Mouse (Mus musculus) forebrain, embryonic 15.5 days (tissue): ENCODE measurements around the gene Helz. TPM values are rescaled to one million over a fixed set of nuclear protein-coding genes. Genes with fewer than 3 reads are reported as not detected.

Source experiments
- ATAC-seq: fragments of 200-750 bp; cut with Nextera tagmentation; replicated peaks from 2 replicates; pipeline ENCODE4 v1.8.0; 2017; ENCODE audit warnings: mild to moderate bottlenecking, moderate TSS enrichment, moderate library complexity
- H3K27ac ChIP-seq: fragments of 300-500 bp; sonication (generic); replicated peaks from 2 replicates; pipeline ENCODE4 v1.5.1; 2015; ENCODE audit warnings: mild to moderate bottlenecking, inconsistent platforms
- H3K27me3 ChIP-seq: fragments of 300-500 bp; sonication (generic); 2 replicates; pipeline ENCODE4 v1.6.1; 2015; ENCODE audit warnings: inconsistent platforms
- H3K36me3 ChIP-seq: fragments of 300-500 bp; sonication (generic); 2 replicates; pipeline ENCODE4 v1.6.1; 2015; ENCODE audit warnings: mild to moderate bottlenecking, inconsistent platforms
- H3K4me1 ChIP-seq: fragments of 300-500 bp; sonication (generic); 2 replicates; pipeline ENCODE4 v1.6.1; 2015; ENCODE audit warnings: inconsistent platforms
- H3K4me2 ChIP-seq: fragments of 300-500 bp; sonication (generic); replicated peaks from 2 replicates; pipeline ENCODE4 v1.6.1; 2015; ENCODE audit warnings: mild to moderate bottlenecking, inconsistent platforms
- H3K4me3 ChIP-seq: fragments of 300-500 bp; sonication (generic); 2 replicates; pipeline ENCODE4 v1.5.1; 2015; ENCODE audit warnings: mild to moderate bottlenecking, inconsistent platforms
- H3K9ac ChIP-seq: fragments of 300-500 bp; sonication (generic); replicated peaks from 2 replicates; pipeline ENCODE4 v1.6.1; 2015; ENCODE audit warnings: mild to moderate bottlenecking, inconsistent platforms
- H3K9me3 ChIP-seq: fragments of 300-500 bp; sonication (generic); 2 replicates; pipeline ENCODE4 v1.6.1; 2016; ENCODE audit warnings: inconsistent platforms
- WGBS: fragments of 180-500 bp; shearing (Covaris S2); methylation state at CpG from one replicate; pipeline ENCODE4 v1.1.7; 2015; ENCODE audit warnings: mixed read lengths; 5-methylcytosine and 5-hydroxymethylcytosine counted together
- polyA plus RNA-seq: library from polyadenylated mRNA; unstranded; fragments of >200 nt; fragmentation: Nextera tagmentation; extraction: Ambion mirVana; gene quantifications from 2 replicates; pipeline ENCODE4 v1.2.1, GENCODE M21; 2015

Gene Helz
- polyA plus RNA-seq, 1 experiment from 2014 or later = 18.7 TPM

GRCm38 (mm10) chr11:107691569-107691968 lies 143.8 kb downstream of the Helz start:
- no peak overlapping the region for H3K4me3 ChIP-seq
- H3K4me1 ChIP-seq = no peaks in the 10 kb centered on the region
- H3K27me3 ChIP-seq = no peaks in the 10 kb centered on the region
- 39% methylated on average over 8 of the region's 8 CpGs for WGBS
- no peak overlapping the region for H3K27ac ChIP-seq
- H3K36me3 ChIP-seq = peaks cover 6% of the 10 kb centered on the region
- no peak overlapping the region for H3K4me2 ChIP-seq
- H3K9me3 ChIP-seq = no peaks in the 10 kb centered on the region
- ATAC-seq = no peak
- H3K9ac ChIP-seq = no peak overlapping the region

- Histone ChIP-seq H3K4me2 (no peak overlapping the region), H3K4me1 (no peaks in the 10 kb centered on the region), H3K36me3 (peaks cover 2% of the 10 kb centered on the region; the same call in 1 of the 2 replicates), H3K9me3 (no peaks in the 10 kb centered on the region), H3K27me3 (no peaks in the 10 kb centered on the region), H3K9ac (no peak overlapping the region), H3K4me3 (no peak overlapping the region), H3K27ac (no peak overlapping the region)
- no peak for ATAC-seq
- 80% methylated on average over 6 of the region's 6 CpGs for WGBS
Measured at GRCm38 (mm10) chr11:107693338-107693737, 145.6 kb downstream of the Helz start.

GRCm38 (mm10) chr11:107699967-107700366 lies 152.2 kb downstream of the Helz start:
- no peak for ATAC-seq
- H3K4me1 ChIP-seq = no peaks in the 10 kb centered on the region
- WGBS = 97% methylated on average over 4 of the region's 4 CpGs
- H3K4me2 ChIP-seq = no peak overlapping the region
- no peak overlapping the region for H3K27ac ChIP-seq
- H3K9me3 ChIP-seq = no peaks in the 10 kb centered on the region
- no peaks in the 10 kb centered on the region for H3K36me3 ChIP-seq
- H3K4me3 ChIP-seq = no peak overlapping the region
- H3K9ac ChIP-seq = no peak overlapping the region
- no peaks in the 10 kb centered on the region for H3K27me3 ChIP-seq

GRCm38 (mm10) chr11:107703272-107704134 lies 155.8 kb downstream of the Helz start:
- no peaks in the 10 kb centered on the region for H3K9me3 ChIP-seq
- 61% methylated on average over 27 of the region's 27 CpGs for WGBS
- H3K27me3 ChIP-seq = no peaks in the 10 kb centered on the region
- ATAC-seq = no peak
- no peak overlapping the region for H3K4me2 ChIP-seq
- H3K4me3 ChIP-seq = no peak overlapping the region
- H3K36me3 ChIP-seq = no peaks in the 10 kb centered on the region
- H3K9ac ChIP-seq = no peak overlapping the region
- no peak overlapping the region for H3K27ac ChIP-seq
- peaks cover 9% of the 10 kb centered on the region for H3K4me1 ChIP-seq

- ATAC-seq = no peak
- Histone ChIP-seq H3K4me3 (no peak overlapping the region), H3K27ac (no peak overlapping the region), H3K9me3 (no peaks in the 10 kb centered on the region), H3K27me3 (no peaks in the 10 kb centered on the region), H3K9ac (no peak overlapping the region), H3K4me1 (peaks cover 9% of the 10 kb centered on the region), H3K4me2 (no peak overlapping the region), H3K36me3 (no peaks in the 10 kb centered on the region)
- 67% methylated on average over 6 of the region's 6 CpGs for WGBS
Measured at GRCm38 (mm10) chr11:107705060-107705459, 157.3 kb downstream of the Helz start.

- WGBS = 65% methylated on average over 11 of the region's 11 CpGs
- Histone ChIP-seq H3K4me1 (peaks cover 9% of the 10 kb centered on the region), H3K9me3 (no peaks in the 10 kb centered on the region), H3K9ac (no peak overlapping the region), H3K27ac (no peak overlapping the region), H3K4me3 (no peak overlapping the region), H3K27me3 (no peaks in the 10 kb centered on the region), H3K36me3 (no peaks in the 10 kb centered on the region), H3K4me2 (no peak overlapping the region)
- ATAC-seq = no peak
Measured at GRCm38 (mm10) chr11:107705476-107706074, 157.8 kb downstream of the Helz start.

GRCm38 (mm10) chr11:107707897-107708610 lies 160.3 kb downstream of the Helz start:
- H3K27ac ChIP-seq = no peak overlapping the region
- no peak overlapping the region for H3K4me3 ChIP-seq
- ATAC-seq = no peak
- H3K9ac ChIP-seq = no peak overlapping the region
- peaks cover 9% of the 10 kb centered on the region for H3K4me1 ChIP-seq
- 9% methylated on average over 20 of the region's 20 CpGs for WGBS
- H3K27me3 ChIP-seq = no peaks in the 10 kb centered on the region
- H3K36me3 ChIP-seq = no peaks in the 10 kb centered on the region
- no peaks in the 10 kb centered on the region for H3K9me3 ChIP-seq
- H3K4me2 ChIP-seq = 0 out of 2 replicates have a peak overlapping the region, but pooled peaks have one; percentile 0

- no peak for ATAC-seq
- Histone ChIP-seq H3K27me3 (no peaks in the 10 kb centered on the region), H3K4me3 (no peak overlapping the region), H3K4me1 (peaks cover 9% of the 10 kb centered on the region), H3K27ac (no peak overlapping the region), H3K4me2 (no peak overlapping the region), H3K9me3 (no peaks in the 10 kb centered on the region), H3K9ac (no peak overlapping the region), H3K36me3 (no peaks in the 10 kb centered on the region)
- 69% methylated on average over 3 of the region's 3 CpGs for WGBS
Measured at GRCm38 (mm10) chr11:107710379-107710778, 162.6 kb downstream of the Helz start.

GRCm38 (mm10) chr11:107714368-107714767 lies 166.6 kb downstream of the Helz start:
- Histone ChIP-seq H3K27ac (no peak overlapping the region), H3K36me3 (no peaks in the 10 kb centered on the region), H3K27me3 (no peaks in the 10 kb centered on the region), H3K4me1 (no peaks in the 10 kb centered on the region), H3K9ac (no peak overlapping the region), H3K9me3 (no peaks in the 10 kb centered on the region), H3K4me3 (no peak overlapping the region), H3K4me2 (no peak overlapping the region)
- no peak for ATAC-seq
- WGBS = 91% methylated on average over 7 of the region's 7 CpGs

GRCm38 (mm10) chr11:107716332-107716938 lies 168.7 kb downstream of the Helz start, which contains the start of gene Cacng1:
Gene Cacng1 (minus strand): TSS chr11:107716522.
- no peaks in the 10 kb centered on the region for H3K4me1 ChIP-seq
- no peaks in the 10 kb centered on the region for H3K27me3 ChIP-seq
- H3K9ac ChIP-seq = no peak within 1 kb of the TSS
- H3K36me3 ChIP-seq = no peaks in the 10 kb centered on the region
- H3K4me3 ChIP-seq = no peak within 1 kb of the TSS
- no peak within 1 kb of the TSS for H3K4me2 ChIP-seq
- H3K9me3 ChIP-seq = no peaks in the 10 kb centered on the region
- ATAC-seq = no peak
- WGBS = 85% methylated on average over 16 of the region's 16 CpGs
- no peak within 1 kb of the TSS for H3K27ac ChIP-seq

GRCm38 (mm10) chr11:107720264-107721021 lies 172.7 kb downstream of the Helz start:
- Histone ChIP-seq H3K4me2 (no peak overlapping the region), H3K9me3 (no peaks in the 10 kb centered on the region), H3K36me3 (no peaks in the 10 kb centered on the region), H3K9ac (no peak overlapping the region), H3K27ac (no peak overlapping the region), H3K27me3 (no peaks in the 10 kb centered on the region), H3K4me1 (no peaks in the 10 kb centered on the region), H3K4me3 (no peak overlapping the region)
- no peak for ATAC-seq
- WGBS = 90% methylated on average over 9 of the region's 9 CpGs
